Mouse (Mus musculus) erythroblast, adult 5-6 weeks (primary cell): ENCODE data around the gene Akt3. TPM values are rescaled to one million over a fixed set of nuclear protein-coding genes. Genes with fewer than 3 reads are reported as not detected.

Experiments
- ATAC-seq: replicated peaks from 2 replicates; pipeline ENCODE4 v1.8.0; 2016; ENCODE audit warnings: moderate number of reproducible peaks, mild to moderate bottlenecking, moderate TSS enrichment, inconsistent platforms; ENCODE audit not compliant: poor library complexity, low FRiP score, severe bottlenecking
- total RNA-seq, 2 experiments: library from RNA; stranded (forward) in 1 of 2; stranded (reverse) in 1 of 2; fragments of 150-400 nt in 1 of 2; fragments of 200-764, 138-1000 nt in 1 of 2; gene quantifications; 2 replicates each; pipeline versions ENCODE4 v1.2.3 to v1.2.4; 2015 to 2017; ENCODE audit warnings: low replicate concordance in 2 of 2

Gene Akt3
- total RNA-seq, 2 experiments from 2014 or later, result 5.8 to 18.2 TPM

- ATAC-seq, result no peak
Measured at GRCm38 (mm10) chr1:177067123-177067646, 190.8 kb downstream of the Akt3 start.

GRCm38 (mm10) chr1:177065732-177066131 is 192.3 kb downstream of the Akt3 start:
- no peak for ATAC-seq

DNA sequence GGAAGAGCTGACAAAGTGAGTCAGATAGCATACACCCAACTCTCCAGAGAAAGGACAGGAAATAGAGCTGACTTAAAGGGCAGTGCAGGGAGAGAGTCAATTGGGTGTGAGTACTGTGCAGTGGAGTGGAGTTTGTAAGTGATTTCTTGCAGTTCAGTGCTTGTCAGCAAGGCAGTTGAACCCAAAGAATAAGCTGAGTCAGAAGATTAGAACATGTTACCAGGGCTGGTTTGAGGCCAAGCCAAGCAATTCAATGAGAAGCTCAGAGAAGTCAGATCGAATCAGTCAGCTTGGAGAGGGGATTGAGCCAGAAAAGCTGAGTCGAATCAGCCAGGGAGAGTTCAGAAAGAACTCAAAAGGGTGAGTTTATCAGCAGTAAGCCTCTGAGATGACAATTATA is 196.2 kb downstream of the Akt3 start:
- no peak for ATAC-seq

GRCm38 (mm10) chr1:177054891-177055290 is 203.1 kb downstream of the Akt3 start:
- no peak for ATAC-seq

- ATAC-seq, result no peak
Measured at GRCm38 (mm10) chr1:177051366-177051963, 206.5 kb downstream of the Akt3 start.

- no peak for ATAC-seq
Measured at GRCm38 (mm10) chr1:177048773-177049172, 209.2 kb downstream of the Akt3 start.

- no peak for ATAC-seq
Measured at GRCm38 (mm10) chr1:177046963-177047362, 211.0 kb downstream of the Akt3 start.

DNA sequence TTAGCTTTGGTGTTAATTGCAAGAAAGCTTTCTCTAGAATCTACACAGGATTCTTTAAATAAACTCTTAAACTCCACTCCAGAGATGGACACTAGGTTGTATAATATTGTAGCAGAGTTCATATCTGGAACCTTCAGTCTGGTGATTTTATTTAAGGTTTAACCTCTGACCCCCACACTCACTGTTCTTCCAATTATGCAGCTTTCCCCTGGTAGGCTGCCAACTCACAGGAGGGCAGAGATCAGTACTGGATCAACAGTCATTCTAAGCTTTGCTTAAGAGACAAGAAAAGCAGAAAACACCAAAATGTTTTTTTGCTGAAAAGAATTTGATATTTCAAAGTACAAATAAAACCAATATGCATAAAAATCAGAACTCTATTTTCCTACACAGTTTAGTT is 212.1 kb downstream of the Akt3 start:
- no peak for ATAC-seq

GRCm38 (mm10) chr1:177040058-177040457 is 217.9 kb downstream of the Akt3 start:
- no peak for ATAC-seq

DNA sequence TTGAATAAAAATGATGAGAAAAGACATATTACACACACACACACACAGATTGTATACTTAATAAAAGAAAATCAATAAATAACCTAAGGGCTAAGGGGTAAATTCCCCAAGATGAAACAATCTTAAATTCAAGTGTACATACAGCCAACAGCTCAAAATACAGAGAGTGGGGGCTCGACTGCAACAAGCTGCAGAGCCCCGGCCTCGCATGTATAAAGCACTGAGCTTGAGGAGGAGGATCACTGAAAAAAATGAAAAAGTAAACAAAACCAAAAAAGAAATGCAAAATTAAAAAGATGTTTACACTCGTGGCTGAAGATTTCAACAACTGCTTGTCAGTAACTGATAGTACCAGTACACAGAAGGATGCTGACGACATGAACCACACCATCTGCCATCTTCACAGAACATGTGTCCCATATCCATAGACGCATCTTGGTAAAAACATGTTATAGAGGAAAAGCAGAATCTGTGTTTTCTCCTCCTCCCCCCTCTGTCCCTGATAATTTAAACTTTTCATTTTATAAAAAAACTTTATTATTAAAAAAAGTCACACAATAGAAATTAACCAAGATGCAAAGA is 218.8 kb downstream of the Akt3 start:
- ATAC-seq, result no peak

- no peak for ATAC-seq
Measured at GRCm38 (mm10) chr1:177038383-177038782, 219.6 kb downstream of the Akt3 start.

- no peak for ATAC-seq
Measured at GRCm38 (mm10) chr1:177035460-177035859, 222.5 kb downstream of the Akt3 start.

DNA sequence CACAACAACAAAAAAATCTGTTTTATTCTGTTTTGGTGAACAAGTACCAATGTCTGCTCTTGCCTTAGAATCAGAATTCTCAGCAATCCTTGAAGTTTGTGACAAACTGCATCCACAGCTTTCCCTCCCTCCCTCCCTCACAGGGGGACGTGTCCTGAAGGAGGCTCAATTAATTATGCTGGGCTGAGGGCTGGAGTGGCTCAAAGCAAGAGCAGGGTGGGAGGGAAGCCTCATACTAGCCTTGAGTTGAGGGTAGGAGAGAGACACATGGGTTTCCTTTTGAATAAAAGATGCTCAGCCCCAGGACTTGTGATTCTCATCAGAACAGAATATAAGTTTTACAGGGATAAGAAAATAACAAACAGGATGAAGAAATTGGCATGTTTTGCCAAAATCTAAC is 225.8 kb downstream of the Akt3 start:
- no peak for ATAC-seq

DNA sequence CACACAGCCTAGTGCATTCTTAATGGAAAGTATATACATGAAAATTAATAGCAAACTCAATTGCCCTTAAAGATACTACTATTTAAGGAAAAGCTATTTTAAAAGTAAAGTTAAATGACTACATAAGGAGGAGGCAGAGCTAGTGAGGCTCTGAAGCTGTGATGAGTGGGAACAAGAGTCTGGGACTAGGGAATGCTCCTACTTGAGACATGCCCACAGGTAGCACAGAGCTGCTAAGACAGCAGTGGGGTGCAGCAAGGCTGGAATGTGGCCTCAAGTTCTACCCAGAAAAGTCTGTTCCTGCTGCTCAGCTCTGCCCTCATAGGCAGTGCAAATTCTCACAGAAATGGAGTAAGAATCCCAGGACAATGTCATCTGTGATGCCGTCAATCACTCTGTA is 226.8 kb downstream of the Akt3 start:
- ATAC-seq, result no peak

GRCm38 (mm10) chr1:177030669-177031068 is 227.3 kb downstream of the Akt3 start:
- no peak for ATAC-seq

DNA sequence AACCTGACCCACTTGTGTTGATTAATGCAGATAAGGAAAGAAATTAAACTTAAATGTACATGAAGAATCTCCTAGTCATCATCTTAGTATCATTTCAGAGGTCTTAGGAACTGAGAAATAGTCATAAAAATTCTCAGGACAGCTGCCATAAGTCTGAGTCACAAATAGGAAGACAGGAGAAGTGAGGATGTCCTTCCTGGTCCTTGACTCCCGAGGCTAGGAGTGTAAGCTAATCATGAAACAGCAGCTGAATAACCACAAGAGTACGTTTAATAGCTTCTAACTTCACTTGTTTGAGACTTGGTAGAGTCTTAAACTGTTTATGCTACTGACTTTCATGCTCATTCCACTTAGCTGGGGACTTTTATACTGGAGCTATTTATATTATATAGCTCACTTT is 229.0 kb downstream of the Akt3 start:
- no peak for ATAC-seq

- ATAC-seq, result no peak
Measured at GRCm38 (mm10) chr1:177027706-177028105, 230.3 kb downstream of the Akt3 start.

- no peak for ATAC-seq
Measured at GRCm38 (mm10) chr1:177022751-177023150, 235.3 kb downstream of the Akt3 start.

GRCm38 (mm10) chr1:177019668-177020067 is 238.3 kb downstream of the Akt3 start:
- no peak for ATAC-seq

GRCm38 (mm10) chr1:177018750-177019149 is 239.3 kb downstream of the Akt3 start:
- ATAC-seq, result no peak

DNA sequence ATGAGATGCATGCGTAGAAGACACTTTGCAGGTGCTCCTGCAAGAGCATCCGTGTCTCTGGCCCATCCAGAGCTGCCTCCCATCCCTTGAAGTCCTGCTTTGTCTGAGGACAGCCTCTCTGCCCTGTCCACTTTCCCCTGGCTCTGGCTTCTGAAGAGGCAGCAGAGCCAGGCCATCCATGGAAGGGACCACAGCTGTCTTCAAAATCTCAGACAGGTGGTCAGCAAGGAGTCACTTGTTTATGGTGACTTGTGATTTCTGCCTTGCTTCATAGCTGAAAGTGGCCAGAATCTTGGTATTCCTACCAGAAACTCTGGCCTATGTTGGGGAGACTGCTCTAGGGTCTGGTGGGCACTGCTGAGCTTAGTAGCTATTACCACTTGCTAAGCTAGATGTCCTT is 241.3 kb downstream of the Akt3 start:
- no peak for ATAC-seq

GRCm38 (mm10) chr1:177015917-177016316 is 242.1 kb downstream of the Akt3 start:
- ATAC-seq, result no peak
